Mouse (Mus musculus) CH12.LX (cell line): ENCODE data around the gene Itga4.

Experiments
- E2F4 ChIP-seq: IDR thresholded peaks from 2 replicates; pipeline ENCODE4 v1.6.1; 2011; ENCODE audit warnings: low read depth, low read length, improper control_type of control experiment; ENCODE audit not compliant: insufficient replicate concordance
- EP300 ChIP-seq: IDR thresholded peaks from 2 replicates; pipeline ENCODE4 v1.6.1; 2011; ENCODE audit warnings: low read length, improper control_type of control experiment
- GABPA ChIP-seq: IDR thresholded peaks from 2 replicates; pipeline ENCODE4 v1.6.1; 2012; ENCODE audit warnings: low read depth, low read length, improper control_type of control experiment, inconsistent platforms; ENCODE audit not compliant: insufficient replicate concordance
- KAT2A ChIP-seq: IDR thresholded peaks from 2 replicates; pipeline ENCODE4 v1.6.1; 2012; ENCODE audit warnings: low read length, improper control_type of control experiment, inconsistent platforms; ENCODE audit not compliant: insufficient replicate concordance
- POLR2A ChIP-seq: IDR thresholded peaks from 2 replicates; pipeline ENCODE4 v1.6.1; 2011; ENCODE audit warnings: low read depth, mild to moderate bottlenecking, improper control_type of control experiment, low read length
- UBTF ChIP-seq: IDR thresholded peaks from 2 replicates; pipeline ENCODE4 v1.6.1; 2012; ENCODE audit warnings: low read depth, mild to moderate bottlenecking, inconsistent platforms, low read length, improper control_type of control experiment, moderate library complexity

DNA sequence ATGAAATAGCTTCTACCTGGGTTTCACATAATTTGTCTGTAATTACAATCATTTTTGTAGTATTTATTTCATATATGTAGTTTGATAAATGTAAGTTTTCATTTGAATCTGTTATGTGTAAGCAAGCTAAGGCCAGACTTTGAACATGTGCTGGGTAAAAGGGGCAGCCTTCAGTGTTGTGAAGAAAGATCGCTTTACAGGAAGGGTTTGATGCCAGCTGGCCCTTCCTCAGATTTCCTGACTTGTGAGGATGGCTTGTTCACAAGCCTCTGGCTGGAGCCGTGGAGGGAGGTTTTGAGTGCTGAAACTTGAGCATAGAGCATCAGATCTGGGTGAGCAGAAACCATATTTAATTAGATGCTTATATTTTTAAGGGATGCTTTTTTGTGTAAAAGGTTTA is 72.9 kb downstream of the Itga4 start:
- TF ChIP-seq KAT2A (no peak), E2F4 (no peak), EP300 (no peak), UBTF (no peak), GABPA (no peak), POLR2A (0 out of 2 replicates have a peak, but pooled peaks have one; percentile 9)
